Mouse (Mus musculus): ENCODE data around the gene Ubap1. TPM values are rescaled to one million over a fixed set of nuclear protein-coding genes. Genes with fewer than 3 reads are reported as not detected.

The Ubap1 gene
- polyA plus RNA-seq, 1 experiment from 2014 or later, result 73.6 TPM

DNA sequence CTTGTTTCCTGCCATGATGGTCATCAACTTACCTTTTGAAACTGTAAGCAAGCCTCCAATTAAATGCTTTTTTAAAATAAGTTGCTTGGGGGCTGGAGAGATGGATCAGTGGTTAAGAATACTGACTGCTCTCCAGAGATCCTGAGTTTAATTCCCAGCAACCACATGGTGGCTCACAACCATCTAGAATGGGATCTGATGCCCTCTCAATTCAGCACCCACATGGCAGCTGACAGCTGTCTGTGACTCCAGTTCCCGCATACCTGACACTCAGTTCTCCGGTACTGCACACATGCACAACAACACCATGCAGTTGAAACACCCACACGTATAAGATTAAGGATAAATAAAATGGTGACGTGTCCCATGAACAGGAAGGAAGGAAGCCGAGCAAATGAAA lies 30.5 kb upstream of the Ubap1 start:
- no peaks in the 10 kb centered on the region for H3K36me3 ChIP-seq (ENCODE audit: control insufficient read depth, insufficient read depth)
- no peaks in the 10 kb centered on the region for H3K27me3 ChIP-seq (replicated peaks; ENCODE audit: control insufficient read depth, insufficient read depth, low read length)
- H3K9me3 ChIP-seq (ENCODE audit: control insufficient read depth, low read length), result no peaks in the 10 kb centered on the region
- no peak overlapping the region for H3K4me3 ChIP-seq (replicated peaks; ENCODE audit: low read length)
- H3K9ac ChIP-seq (replicated peaks; ENCODE audit: low read depth, low read length), result no peak overlapping the region
- ATAC-seq, result no peak
- H3K4me2 ChIP-seq (ENCODE audit: low read length), result no peak overlapping the region
- 92% methylated on average over 5 of the region's 5 CpGs for WGBS
- H3K4me1 ChIP-seq (replicated peaks; ENCODE audit: control insufficient read depth, insufficient read depth, low read length), result peaks cover 12% of the 10 kb centered on the region
- no peak overlapping the region for H3K27ac ChIP-seq (ENCODE audit: low read length)

- H3K27me3 ChIP-seq (replicated peaks; ENCODE audit: control insufficient read depth, insufficient read depth, low read length), result no peaks in the 10 kb centered on the region
- WGBS, result 77% methylated on average over 4 of the region's 4 CpGs
- H3K4me3 ChIP-seq (replicated peaks; ENCODE audit: low read length), result no peak overlapping the region
- no peak overlapping the region for H3K27ac ChIP-seq (ENCODE audit: low read length)
- no peaks in the 10 kb centered on the region for H3K36me3 ChIP-seq (ENCODE audit: control insufficient read depth, insufficient read depth)
- no peak overlapping the region for H3K9ac ChIP-seq (replicated peaks; ENCODE audit: low read depth, low read length)
- no peak overlapping the region for H3K4me2 ChIP-seq (ENCODE audit: low read length)
- no peaks in the 10 kb centered on the region for H3K4me1 ChIP-seq (replicated peaks; ENCODE audit: control insufficient read depth, insufficient read depth, low read length)
- no peaks in the 10 kb centered on the region for H3K9me3 ChIP-seq (ENCODE audit: control insufficient read depth, low read length)
- ATAC-seq, result no peak
Observed at GRCm38 (mm10) chr4:41320971-41321370, 27.8 kb upstream of the Ubap1 start.

DNA sequence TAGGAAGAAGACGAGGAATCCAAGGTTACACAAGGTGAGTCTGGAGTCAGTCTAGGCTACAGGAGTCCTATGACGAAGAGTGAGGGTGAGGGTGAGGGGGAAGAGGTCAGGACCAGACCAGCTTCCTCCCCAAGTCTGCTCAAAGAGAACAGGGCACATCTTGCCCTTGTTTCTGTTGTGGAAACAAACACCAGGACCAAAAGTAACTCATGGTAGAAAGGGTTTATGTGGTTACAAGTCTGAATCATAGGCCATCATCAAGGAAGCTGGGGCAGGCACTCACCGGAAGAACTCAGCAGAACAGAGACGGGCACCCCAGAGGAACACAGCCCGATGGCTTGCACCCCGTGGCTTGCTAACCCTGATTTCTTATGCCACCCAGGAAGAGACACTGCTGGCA lies 21.9 kb upstream of the Ubap1 start:
- WGBS, result 96% methylated on average over 6 of the region's 6 CpGs
- no peak overlapping the region for H3K4me3 ChIP-seq (replicated peaks; ENCODE audit: low read length)

GRCm38 (mm10) chr4:41329481-41329880 lies 19.3 kb upstream of the Ubap1 start:
- no peaks in the 10 kb centered on the region for H3K9me3 ChIP-seq (ENCODE audit: control insufficient read depth, low read length)

More for the DNA sequence above, 21.9 kb upstream of the Ubap1 start:
- Histone ChIP-seq H3K4me1 (replicated peaks; ENCODE audit: control insufficient read depth, insufficient read depth, low read length) (no peaks in the 10 kb centered on the region), H3K9me3 (ENCODE audit: control insufficient read depth, low read length) (no peaks in the 10 kb centered on the region), H3K27me3 (replicated peaks; ENCODE audit: control insufficient read depth, insufficient read depth, low read length) (no peaks in the 10 kb centered on the region), H3K27ac (ENCODE audit: low read length) (no peak overlapping the region), H3K9ac (replicated peaks; ENCODE audit: low read depth, low read length) (no peak overlapping the region), H3K4me2 (ENCODE audit: low read length) (no peak overlapping the region), H3K36me3 (ENCODE audit: control insufficient read depth, insufficient read depth) (no peaks in the 10 kb centered on the region)
- no peak for ATAC-seq

DNA sequence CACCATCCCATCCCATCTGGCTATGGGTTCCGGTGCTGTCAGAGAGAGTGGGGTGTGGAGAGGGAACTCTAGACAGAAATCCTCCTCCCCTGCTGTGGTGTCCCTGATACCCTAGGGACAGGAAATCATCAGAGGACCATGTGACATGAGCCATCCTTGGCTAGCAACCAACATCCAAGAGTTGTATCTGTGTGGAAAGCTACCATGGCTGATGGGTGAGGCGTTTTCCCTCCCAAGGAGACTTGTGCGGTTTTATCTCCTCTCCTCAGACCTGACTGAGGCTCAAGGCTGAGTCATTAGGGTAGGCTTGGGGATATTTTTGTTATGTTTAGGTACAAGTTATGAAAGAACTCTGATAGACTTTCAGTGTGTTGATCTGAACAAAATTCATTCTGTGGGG lies 17.7 kb upstream of the Ubap1 start:
- H3K27me3 ChIP-seq (replicated peaks; ENCODE audit: control insufficient read depth, insufficient read depth, low read length), result no peaks in the 10 kb centered on the region
- no peak overlapping the region for H3K9ac ChIP-seq (replicated peaks; ENCODE audit: low read depth, low read length)
- H3K4me2 ChIP-seq (ENCODE audit: low read length), result no peak overlapping the region
- no peaks in the 10 kb centered on the region for H3K36me3 ChIP-seq (ENCODE audit: control insufficient read depth, insufficient read depth)
- H3K9me3 ChIP-seq (ENCODE audit: control insufficient read depth, low read length), result no peaks in the 10 kb centered on the region
- no peaks in the 10 kb centered on the region for H3K4me1 ChIP-seq (replicated peaks; ENCODE audit: control insufficient read depth, insufficient read depth, low read length)
- no peak overlapping the region for H3K4me3 ChIP-seq (replicated peaks; ENCODE audit: low read length)
- no peak for ATAC-seq
- WGBS, result 85% methylated on average over 3 of the region's 3 CpGs
- no peak overlapping the region for H3K27ac ChIP-seq (ENCODE audit: low read length)

More at GRCm38 (mm10) chr4:41329481-41329880, 19.3 kb upstream of the Ubap1 start:
- Histone ChIP-seq H3K27ac (ENCODE audit: low read length) (no peak overlapping the region), H3K27me3 (replicated peaks; ENCODE audit: control insufficient read depth, insufficient read depth, low read length) (no peaks in the 10 kb centered on the region), H3K36me3 (ENCODE audit: control insufficient read depth, insufficient read depth) (no peaks in the 10 kb centered on the region), H3K9ac (replicated peaks; ENCODE audit: low read depth, low read length) (no peak overlapping the region), H3K4me1 (replicated peaks; ENCODE audit: control insufficient read depth, insufficient read depth, low read length) (no peaks in the 10 kb centered on the region), H3K4me2 (ENCODE audit: low read length) (no peak overlapping the region), H3K4me3 (replicated peaks; ENCODE audit: low read length) (no peak overlapping the region)
- no peak for ATAC-seq
- 49% methylated on average over 4 of the region's 4 CpGs for WGBS

DNA sequence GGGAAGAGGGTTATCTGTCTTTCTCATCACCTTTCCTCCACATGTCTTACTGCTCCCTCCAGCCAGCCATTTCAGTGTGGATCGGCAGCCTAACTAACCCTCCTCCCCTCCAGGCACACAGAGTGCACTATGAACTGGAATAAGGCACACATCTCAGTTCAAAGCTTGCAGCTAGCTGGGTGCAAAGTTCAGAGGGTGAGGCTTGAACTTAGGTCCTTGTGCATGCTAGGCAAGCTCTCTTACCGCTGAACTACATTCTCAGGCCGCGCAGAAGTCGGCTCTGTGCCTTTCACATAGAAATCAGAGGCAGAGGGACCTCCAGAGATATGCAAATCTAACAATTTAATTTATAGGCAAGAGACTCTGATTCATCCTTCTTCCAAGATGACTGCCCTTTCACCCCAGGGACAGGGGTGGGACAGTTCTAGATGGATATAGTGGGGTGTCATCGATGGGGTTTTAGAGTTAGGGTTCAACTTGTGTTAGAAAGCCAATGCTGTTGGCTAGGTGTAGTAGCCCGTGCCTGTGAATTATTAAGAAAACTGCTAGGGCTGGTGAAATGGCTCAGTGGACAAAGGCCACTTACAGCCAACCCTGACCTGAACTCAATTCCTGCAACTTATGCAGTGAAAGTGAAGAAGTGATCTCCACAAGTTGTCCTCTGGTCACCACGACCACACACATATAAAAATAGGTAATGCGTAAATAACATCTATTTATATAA lies 16.9 kb upstream of the Ubap1 start:
- Histone ChIP-seq H3K4me2 (ENCODE audit: low read length) (no peak overlapping the region), H3K9ac (replicated peaks; ENCODE audit: low read depth, low read length) (no peak overlapping the region), H3K4me1 (replicated peaks; ENCODE audit: control insufficient read depth, insufficient read depth, low read length) (no peaks in the 10 kb centered on the region), H3K4me3 (replicated peaks; ENCODE audit: low read length) (no peak overlapping the region), H3K36me3 (ENCODE audit: control insufficient read depth, insufficient read depth) (no peaks in the 10 kb centered on the region), H3K27me3 (replicated peaks; ENCODE audit: control insufficient read depth, insufficient read depth, low read length) (no peaks in the 10 kb centered on the region), H3K9me3 (ENCODE audit: control insufficient read depth, low read length) (no peaks in the 10 kb centered on the region), H3K27ac (ENCODE audit: low read length) (no peak overlapping the region)
- no peak for ATAC-seq
- WGBS, result 89% methylated on average over 9 of the region's 9 CpGs

DNA sequence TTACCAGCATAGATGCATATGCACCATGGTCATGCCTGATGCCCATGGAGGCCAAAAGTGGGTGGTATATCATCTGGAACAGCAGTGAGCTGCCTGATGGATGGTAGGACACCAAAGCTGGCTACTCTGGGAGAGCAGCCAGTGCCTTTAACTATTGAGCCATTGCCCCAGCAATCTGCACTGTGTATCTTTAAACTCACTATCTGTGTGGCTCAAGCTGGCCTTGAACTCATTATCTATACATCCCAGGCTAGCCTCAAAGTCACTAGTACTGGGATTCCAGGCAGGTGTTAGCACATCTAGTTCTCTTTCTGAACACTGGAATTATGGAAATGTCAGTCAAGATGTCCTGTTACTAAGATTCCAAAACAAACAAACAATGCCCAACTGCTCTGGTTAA lies 12.2 kb upstream of the Ubap1 start:
- Histone ChIP-seq H3K4me2 (ENCODE audit: low read length) (no peak overlapping the region), H3K9me3 (ENCODE audit: control insufficient read depth, low read length) (no peaks in the 10 kb centered on the region), H3K27me3 (replicated peaks; ENCODE audit: control insufficient read depth, insufficient read depth, low read length) (no peaks in the 10 kb centered on the region), H3K4me1 (replicated peaks; ENCODE audit: control insufficient read depth, insufficient read depth, low read length) (no peaks in the 10 kb centered on the region), H3K4me3 (replicated peaks; ENCODE audit: low read length) (no peak overlapping the region), H3K27ac (ENCODE audit: low read length) (no peak overlapping the region), H3K36me3 (ENCODE audit: control insufficient read depth, insufficient read depth) (no peaks in the 10 kb centered on the region), H3K9ac (replicated peaks; ENCODE audit: low read depth, low read length) (no peak overlapping the region)
- ATAC-seq, result no peak

DNA sequence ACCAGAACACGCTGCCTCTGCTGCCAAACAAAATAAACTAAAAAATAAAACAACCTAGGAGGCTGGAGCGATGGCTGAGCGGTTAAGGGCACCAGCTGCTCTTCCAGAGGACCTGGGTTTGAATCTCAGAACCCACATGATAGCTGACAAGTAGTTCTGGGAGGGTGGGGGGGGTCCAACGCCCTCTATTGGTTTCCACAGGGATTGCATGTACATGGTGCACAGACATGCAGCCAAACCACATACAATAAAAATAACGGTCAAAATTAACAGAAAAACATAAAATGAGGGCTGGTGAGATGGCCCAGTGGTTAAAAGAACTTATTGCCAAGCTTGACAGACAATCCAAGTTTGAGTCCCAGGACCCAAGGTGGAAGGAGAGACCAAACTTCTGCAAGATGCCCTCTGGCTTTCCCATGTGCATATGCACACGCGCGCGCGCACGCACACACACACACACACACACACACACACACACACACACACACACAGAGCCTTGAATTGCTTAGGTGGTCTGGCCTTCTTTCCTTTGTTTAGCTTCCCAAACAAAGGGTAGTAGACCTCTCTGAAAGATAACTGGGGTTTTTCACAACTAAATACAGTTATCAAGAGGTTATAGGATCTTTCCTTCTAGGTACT lies 7.8 kb upstream of the Ubap1 start:
- WGBS, result 84% methylated on average over 11 of the region's 11 CpGs
- Histone ChIP-seq H3K4me2 (ENCODE audit: low read length) (no peak overlapping the region), H3K27ac (ENCODE audit: low read length) (no peak overlapping the region), H3K9me3 (ENCODE audit: control insufficient read depth, low read length) (no peaks in the 10 kb centered on the region), H3K27me3 (replicated peaks; ENCODE audit: control insufficient read depth, insufficient read depth, low read length) (no peaks in the 10 kb centered on the region), H3K4me1 (replicated peaks; ENCODE audit: control insufficient read depth, insufficient read depth, low read length) (no peaks in the 10 kb centered on the region), H3K4me3 (replicated peaks; ENCODE audit: low read length) (no peak overlapping the region), H3K36me3 (ENCODE audit: control insufficient read depth, insufficient read depth) (no peaks in the 10 kb centered on the region), H3K9ac (replicated peaks; ENCODE audit: low read depth, low read length) (no peak overlapping the region)
- ATAC-seq, result no peak

DNA sequence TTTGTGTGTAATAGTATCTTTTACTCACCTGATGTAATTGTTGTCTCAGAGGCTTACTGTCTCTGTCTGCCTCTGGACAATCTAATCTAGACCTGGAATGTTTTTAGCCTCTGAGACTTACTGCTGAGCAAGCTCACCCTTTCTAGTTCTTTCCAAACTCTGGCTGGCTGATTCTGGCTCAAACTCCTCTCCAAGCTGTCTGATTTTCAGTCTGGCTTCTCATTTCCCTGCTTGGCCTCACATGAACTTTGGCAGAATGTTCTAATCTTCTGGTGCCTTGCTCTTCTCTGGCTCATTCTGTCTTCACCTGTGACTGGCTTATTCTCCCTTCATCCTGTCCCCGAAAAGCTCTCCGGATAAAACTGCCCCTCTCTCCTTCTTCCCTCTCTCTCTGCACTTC lies 2.8 kb upstream of the Ubap1 start:
- Histone ChIP-seq H3K27ac (ENCODE audit: low read length) (no peak overlapping the region), H3K4me2 (ENCODE audit: low read length) (no peak overlapping the region), H3K4me1 (replicated peaks; ENCODE audit: control insufficient read depth, insufficient read depth, low read length) (peaks cover 13% of the 10 kb centered on the region)

More for the DNA sequence above, 2.8 kb upstream of the Ubap1 start:
- no peaks in the 10 kb centered on the region for H3K27me3 ChIP-seq (replicated peaks; ENCODE audit: control insufficient read depth, insufficient read depth, low read length)
- 74% methylated on average over 2 of the region's 2 CpGs for WGBS
- ATAC-seq, result no peak
- H3K4me3 ChIP-seq (replicated peaks; ENCODE audit: low read length), result no peak overlapping the region
- H3K9me3 ChIP-seq (ENCODE audit: control insufficient read depth, low read length), result no peaks in the 10 kb centered on the region
- H3K36me3 ChIP-seq (ENCODE audit: control insufficient read depth, insufficient read depth), result no peaks in the 10 kb centered on the region
- H3K9ac ChIP-seq (replicated peaks; ENCODE audit: low read depth, low read length), result no peak overlapping the region
